ENCODE assay signal across 1 mouse cellular context in the genomic region with DNA sequence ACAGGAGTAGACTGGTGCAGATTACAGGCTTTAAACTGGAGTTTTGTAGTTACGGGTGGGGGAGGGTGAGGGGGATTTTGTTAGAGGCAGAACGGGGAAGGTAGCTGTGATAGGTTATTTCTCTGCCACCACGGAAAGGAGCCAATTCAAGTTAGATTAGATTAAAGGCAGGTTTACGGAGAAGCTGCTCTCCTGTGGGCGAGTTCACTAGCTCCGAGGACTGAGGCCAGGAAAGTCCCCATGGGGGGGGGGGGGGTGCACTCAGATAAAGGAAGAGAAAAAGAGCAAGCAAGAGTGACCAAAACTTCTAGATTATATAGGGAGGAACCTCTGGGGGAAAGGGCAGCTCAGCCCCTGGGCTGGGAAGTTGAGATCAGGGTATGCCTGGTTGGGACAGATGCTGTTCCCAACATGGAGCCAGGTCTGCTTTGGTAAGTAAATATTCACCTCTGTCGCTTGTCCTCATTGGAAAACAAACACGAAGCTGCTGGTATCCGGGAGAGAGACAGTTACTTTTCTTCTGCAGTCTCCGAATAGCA.
TF ChIP-seq lines count a peak whose summit lies in the region.

No protein-coding gene starts in this region.

TF ChIP-seq in MEL, 35 proteins besides CTCF, POLR2A, EP300 and RAD21:
- TF ChIP-seq UBTF (IDR thresholded peaks at IDR 0.05; ENCODE audit: borderline replicate concordance, insufficient read depth, low read depth, low read length): no peak
- TF ChIP-seq TCF12 (IDR thresholded peaks at IDR 0.05; ENCODE audit: low read depth, low read length): peak; percentile 79
- TF ChIP-seq GABPA (IDR thresholded peaks at IDR 0.05; ENCODE audit: low read depth, low read length): peak; percentile 35; the same call in 1 of the 2 replicates
- peak; percentile 77 for TF ChIP-seq TBP (IDR thresholded peaks at IDR 0.05; ENCODE audit: low read depth, low read length)
- 0 out of 2 replicates have a peak, but pooled peaks have one; percentile 30 for TF ChIP-seq SMC3 (IDR thresholded peaks at IDR 0.05; ENCODE audit: low read depth, low read length)
- TF ChIP-seq KAT2A (conservative IDR thresholded peaks at IDR 0.05; ENCODE audit: low read depth, low read length): no peak
- 0 out of 2 replicates have a peak, but pooled peaks have one; percentile 57 for TF ChIP-seq MAX (IDR thresholded peaks at IDR 0.05; ENCODE audit: low read length)
- TF ChIP-seq HCFC1 (IDR thresholded peaks at IDR 0.05; ENCODE audit: low read depth, low read length): peak; percentile 59; the same call in 1 of the 2 replicates
- TF ChIP-seq CHD1 (IDR thresholded peaks at IDR 0.05; ENCODE audit: low read depth, low read length): peak; percentile 44; the same call in 1 of the 2 replicates
- peak; percentile 64 for TF ChIP-seq BHLHE40 (IDR thresholded peaks at IDR 0.05; ENCODE audit: borderline replicate concordance, low read depth, low read length)
- TF ChIP-seq SIN3A (IDR thresholded peaks at IDR 0.05; ENCODE audit: low read length): peak; percentile 81
- TF ChIP-seq CHD2 (IDR thresholded peaks at IDR 0.05; ENCODE audit: low read length): peak; percentile 54; the same call in 1 of the 2 replicates
- 0 out of 2 replicates have a peak, but pooled peaks have one; percentile 28 for TF ChIP-seq ZNF384 (IDR thresholded peaks at IDR 0.05; ENCODE audit: low read depth, low read length)
- TF ChIP-seq USF2 (IDR thresholded peaks at IDR 0.05; ENCODE audit: borderline replicate concordance in 1 of 2, insufficient read depth in 1 of 2, low read depth in 1 of 2, low read length in 2 of 2): no peak
- peak; percentile 56; the same call in 1 of the 2 replicates for TF ChIP-seq ZKSCAN1 (IDR thresholded peaks at IDR 0.05; ENCODE audit: low read depth, low read length)
- TF ChIP-seq MAFK (IDR thresholded peaks at IDR 0.05; ENCODE audit: borderline replicate concordance, low read depth, low read length): peak; percentile 54; the same call in 1 of the 2 replicates
- peak; percentile 39; the same call in 1 of the 2 replicates for TF ChIP-seq MEF2A (IDR thresholded peaks at IDR 0.05; ENCODE audit: extremely low read depth, insufficient replicate concordance, low read depth, low read length, poor library complexity, severe bottlenecking)
- TF ChIP-seq E2F4 (IDR thresholded peaks at IDR 0.05; ENCODE audit: borderline replicate concordance, low read depth, low read length): peak; percentile 48; the same call in 1 of the 2 replicates
- no peak for TF ChIP-seq NELFE (IDR thresholded peaks at IDR 0.05; ENCODE audit: low read depth, low read length)
- peak; percentile 77 for TF ChIP-seq ETS1 (IDR thresholded peaks at IDR 0.05; ENCODE audit: low read depth, low read length)
- TF ChIP-seq GATA1 (IDR thresholded peaks at IDR 0.05; ENCODE audit: low read depth, low read length): peak; percentile 65
- TF ChIP-seq MAZ (IDR thresholded peaks at IDR 0.05; ENCODE audit: low read depth, low read length): peak; percentile 93; the same call in 1 of the 2 replicates
- TF ChIP-seq TAL1 (IDR thresholded peaks at IDR 0.05; ENCODE audit: low read length): no peak
- TF ChIP-seq RCOR1 (IDR thresholded peaks at IDR 0.05; ENCODE audit: low read depth, low read length): peak; percentile 61; the same call in 1 of the 2 replicates
- no peak for TF ChIP-seq NRF1 (IDR thresholded peaks at IDR 0.05; ENCODE audit: insufficient read depth, low read depth, low read length, poor library complexity, severe bottlenecking)
- TF ChIP-seq ELF1 (IDR thresholded peaks at IDR 0.05; ENCODE audit: low read depth, low read length): peak; percentile 60; the same call in 1 of the 2 replicates
- peak; percentile 66; the same call in 1 of the 2 replicates for TF ChIP-seq ZMIZ1 (IDR thresholded peaks at IDR 0.05; ENCODE audit: low read depth, low read length)
- 0 out of 2 replicates have a peak, but pooled peaks have one; percentile 35 for TF ChIP-seq USF1 (IDR thresholded peaks at IDR 0.05; ENCODE audit: low read depth, low read length)
TF ChIP-seq in MEL: peak in this region for 22.
